Mouse (Mus musculus): Measurements from ENCODE around the gene Lmbr1l. TPM values are rescaled to one million over a fixed set of nuclear protein-coding genes. Genes with fewer than 3 reads are reported as not detected.

The Lmbr1l gene
- polyA plus RNA-seq, 1 experiment from 2014 or later = 6.2 TPM

DNA sequence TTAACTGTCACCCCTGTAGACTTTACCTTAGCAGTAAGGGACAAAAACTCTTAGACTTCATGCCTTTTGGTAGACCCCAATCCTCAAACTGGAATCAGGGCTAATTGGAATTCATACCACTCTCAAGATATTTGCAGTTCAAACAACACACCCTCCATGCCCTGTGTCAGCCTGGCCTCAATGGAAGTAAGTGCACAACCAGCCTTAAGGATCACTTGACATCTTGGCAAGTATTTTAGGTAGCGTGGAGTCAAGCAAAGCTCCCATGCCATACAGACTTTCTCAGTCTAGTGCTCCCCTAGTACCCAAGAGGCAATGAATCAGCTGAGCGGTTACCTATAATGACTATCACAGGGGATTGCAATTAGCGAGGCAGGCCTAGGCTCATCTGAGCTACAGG lies 13.0 kb upstream of the Lmbr1l start:
- Histone ChIP-seq H3K36me3 (ENCODE audit: control insufficient read depth, insufficient read depth, low read length) (peaks cover 4% of the 10 kb centered on the region; the same call in 1 of the 2 replicates), H3K27ac (replicated peaks; ENCODE audit: low read depth, low read length) (no peak overlapping the region), H3K9me3 (ENCODE audit: control insufficient read depth, low read length) (no peaks in the 10 kb centered on the region), H3K4me1 (ENCODE audit: control insufficient read depth, insufficient read depth, low read length) (peaks cover 11% of the 10 kb centered on the region), H3K27me3 (ENCODE audit: control insufficient read depth, insufficient read depth, low read length) (no peaks in the 10 kb centered on the region), H3K4me3 (ENCODE audit: low read depth, low read length) (no peak overlapping the region), H3K9ac (ENCODE audit: low read length) (no peak overlapping the region), H3K4me2 (ENCODE audit: low read depth, severe bottlenecking) (no peak overlapping the region)
- 90% methylated on average over 3 of the region's 3 CpGs for WGBS
- no peak for DNase-seq (ENCODE audit: low spot score)
- ATAC-seq (ENCODE audit: insufficient number of reproducible peaks, low FRiP score, low TSS enrichment, low read depth) = no peak

DNA sequence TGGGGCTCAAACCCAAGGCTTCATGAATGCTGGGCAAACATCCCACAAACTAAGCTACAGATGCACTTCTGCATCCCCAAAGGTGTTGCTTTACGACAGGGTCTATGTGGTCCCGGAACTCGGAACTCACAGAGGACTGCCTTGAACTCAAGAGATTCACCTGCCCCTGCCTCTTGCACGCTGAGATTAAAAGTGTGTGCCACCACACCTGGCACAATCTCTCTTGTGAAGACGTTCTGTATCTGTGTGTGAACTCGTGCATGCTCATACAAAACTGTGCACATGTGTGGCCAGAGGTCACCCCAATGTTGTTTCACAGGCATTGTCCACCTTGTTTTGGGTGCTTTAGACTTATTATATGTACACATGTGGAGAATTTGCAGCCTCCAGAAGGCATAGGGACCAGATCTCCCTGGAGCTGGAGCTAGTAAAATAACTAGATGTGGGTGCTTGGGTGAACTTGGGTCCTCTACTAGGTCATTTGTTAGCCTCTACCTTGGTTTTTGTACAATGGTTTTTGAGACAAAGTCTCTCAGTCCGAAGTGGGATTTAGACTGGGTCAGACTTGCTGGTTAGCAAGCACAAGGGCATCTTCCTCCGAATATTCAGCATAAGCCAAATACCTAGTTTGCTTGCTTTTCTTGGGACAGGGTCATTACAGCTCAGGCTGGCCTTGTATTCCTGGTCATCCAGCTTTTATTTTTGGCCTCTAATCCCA lies 12.1 kb upstream of the Lmbr1l start:
- Histone ChIP-seq H3K27ac (replicated peaks; ENCODE audit: low read depth, low read length) (no peak overlapping the region), H3K9ac (ENCODE audit: low read length) (no peak overlapping the region), H3K4me3 (ENCODE audit: low read depth, low read length) (no peak overlapping the region), H3K4me2 (ENCODE audit: low read depth, severe bottlenecking) (no peak overlapping the region), H3K9me3 (ENCODE audit: control insufficient read depth, low read length) (no peaks in the 10 kb centered on the region), H3K27me3 (ENCODE audit: control insufficient read depth, insufficient read depth, low read length) (no peaks in the 10 kb centered on the region), H3K4me1 (ENCODE audit: control insufficient read depth, insufficient read depth, low read length) (peaks cover 6% of the 10 kb centered on the region; the same call in 1 of the 2 replicates), H3K36me3 (ENCODE audit: control insufficient read depth, insufficient read depth, low read length) (peaks cover 4% of the 10 kb centered on the region; the same call in 1 of the 2 replicates)
- ATAC-seq (ENCODE audit: insufficient number of reproducible peaks, low FRiP score, low TSS enrichment, low read depth) (no peak), DNase-seq (ENCODE audit: low spot score) (no peak)
- 51% methylated on average over 8 of the region's 8 CpGs for WGBS

DNA sequence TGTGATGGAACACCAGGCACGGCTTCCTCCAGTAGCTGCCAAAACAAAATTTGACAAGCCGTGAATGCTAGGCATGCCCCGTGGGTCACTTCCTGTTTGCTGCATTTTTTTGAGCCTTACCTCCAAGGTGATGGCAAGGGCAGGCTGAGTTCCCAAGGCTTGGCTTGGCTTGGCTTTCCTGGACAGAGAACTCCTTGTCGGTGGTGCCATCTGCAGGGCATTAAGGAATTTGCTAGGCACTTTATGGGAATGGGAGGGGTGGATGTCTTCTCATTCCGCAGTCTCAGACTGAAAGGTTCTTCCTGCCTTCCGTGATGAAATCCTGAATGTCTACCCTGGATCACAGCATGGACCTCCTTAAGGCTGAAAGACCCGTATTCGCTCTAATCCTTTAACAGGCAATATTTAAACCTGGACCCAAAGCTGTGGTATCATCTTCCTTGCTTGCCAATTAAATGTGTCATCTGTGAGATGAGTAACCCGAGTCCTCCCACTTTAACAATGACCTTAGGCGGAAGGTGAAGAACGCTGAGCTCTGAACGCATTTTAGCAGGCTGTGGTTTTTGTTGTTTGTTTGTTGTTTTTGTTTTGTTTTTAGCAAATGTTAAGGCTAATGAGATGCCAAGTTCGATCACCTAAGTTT lies 10.7 kb upstream of the Lmbr1l start:
- peaks cover 5% of the 10 kb centered on the region; the same call in 1 of the 2 replicates for H3K4me1 ChIP-seq (ENCODE audit: control insufficient read depth, insufficient read depth, low read length)
- H3K4me3 ChIP-seq (ENCODE audit: low read depth, low read length) = no peak overlapping the region
- no peak overlapping the region for H3K27ac ChIP-seq (replicated peaks; ENCODE audit: low read depth, low read length)
- ATAC-seq (ENCODE audit: insufficient number of reproducible peaks, low FRiP score, low TSS enrichment, low read depth) (0 out of 2 replicates have a peak, but pooled peaks have one; percentile 11), DNase-seq (ENCODE audit: low spot score) (peak; percentile 80)
- H3K9ac ChIP-seq (ENCODE audit: low read length) = no peak overlapping the region
- H3K9me3 ChIP-seq (ENCODE audit: control insufficient read depth, low read length) = no peaks in the 10 kb centered on the region
- peaks cover 4% of the 10 kb centered on the region; the same call in 1 of the 2 replicates for H3K36me3 ChIP-seq (ENCODE audit: control insufficient read depth, insufficient read depth, low read length)
- H3K4me2 ChIP-seq (ENCODE audit: low read depth, severe bottlenecking) = no peak overlapping the region
- no peaks in the 10 kb centered on the region for H3K27me3 ChIP-seq (ENCODE audit: control insufficient read depth, insufficient read depth, low read length)
- WGBS = 17% methylated on average over 13 of the region's 13 CpGs

DNA sequence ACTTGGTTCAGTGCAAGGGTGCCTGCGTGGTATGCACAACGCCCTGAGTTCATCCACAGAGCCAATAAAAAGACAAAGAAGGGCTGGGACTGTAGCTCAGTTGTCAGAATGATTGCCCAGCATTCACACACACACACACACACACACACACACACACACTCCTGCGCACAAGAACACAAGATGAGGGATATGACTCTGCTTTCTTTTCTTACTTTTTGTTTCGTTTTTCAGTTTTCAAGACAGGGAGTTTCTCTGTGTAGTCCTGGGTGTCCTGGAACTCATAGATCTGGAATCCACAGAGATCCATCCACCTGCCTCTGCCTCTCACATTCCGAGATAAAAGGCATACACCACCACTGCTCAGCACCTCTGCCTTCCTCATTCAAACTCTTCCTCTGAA lies 9.5 kb upstream of the Lmbr1l start:
- no peak for ATAC-seq (ENCODE audit: insufficient number of reproducible peaks, low FRiP score, low TSS enrichment, low read depth)
- H3K9ac ChIP-seq (ENCODE audit: low read length) = no peak overlapping the region
- H3K27ac ChIP-seq (replicated peaks; ENCODE audit: low read depth, low read length) = no peak overlapping the region
- WGBS = 78% methylated on average over 5 of the region's 5 CpGs
- DNase-seq (ENCODE audit: low spot score) = no peak
- no peaks in the 10 kb centered on the region for H3K9me3 ChIP-seq (ENCODE audit: control insufficient read depth, low read length)
- peaks cover 2% of the 10 kb centered on the region; the same call in 1 of the 2 replicates for H3K4me1 ChIP-seq (ENCODE audit: control insufficient read depth, insufficient read depth, low read length)
- H3K36me3 ChIP-seq (ENCODE audit: control insufficient read depth, insufficient read depth, low read length) = peaks cover 4% of the 10 kb centered on the region; the same call in 1 of the 2 replicates
- no peak overlapping the region for H3K4me2 ChIP-seq (ENCODE audit: low read depth, severe bottlenecking)
- H3K4me3 ChIP-seq (ENCODE audit: low read depth, low read length) = no peak overlapping the region
- no peaks in the 10 kb centered on the region for H3K27me3 ChIP-seq (ENCODE audit: control insufficient read depth, insufficient read depth, low read length)

DNA sequence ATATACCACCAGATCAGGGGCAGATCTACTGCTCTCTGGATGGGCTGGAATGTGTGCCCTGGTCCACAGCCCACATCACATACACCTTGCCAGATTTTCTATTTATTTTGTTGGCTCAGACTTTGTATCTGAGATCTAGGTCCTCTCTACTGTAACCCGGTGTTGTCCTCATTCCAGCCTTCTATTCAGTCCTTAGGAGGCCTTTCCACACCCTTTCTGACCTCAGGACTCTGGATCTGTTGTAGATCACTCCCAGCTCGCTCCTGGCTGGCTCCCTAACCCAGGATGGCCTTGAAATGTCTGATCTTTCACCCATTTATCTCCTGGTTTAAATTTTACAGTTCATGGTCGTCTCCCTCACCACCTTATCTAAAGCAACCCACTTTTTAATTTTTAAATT lies 6.7 kb upstream of the Lmbr1l start:
- no peak overlapping the region for H3K9ac ChIP-seq (ENCODE audit: low read length)
- 74% methylated on average over 3 of the region's 3 CpGs for WGBS
- H3K4me3 ChIP-seq (ENCODE audit: low read depth, low read length) = no peak overlapping the region
- no peak overlapping the region for H3K27ac ChIP-seq (replicated peaks; ENCODE audit: low read depth, low read length)
- ATAC-seq (ENCODE audit: insufficient number of reproducible peaks, low FRiP score, low TSS enrichment, low read depth) = no peak
- peaks cover 2% of the 10 kb centered on the region; the same call in 1 of the 2 replicates for H3K4me1 ChIP-seq (ENCODE audit: control insufficient read depth, insufficient read depth, low read length)
- H3K9me3 ChIP-seq (ENCODE audit: control insufficient read depth, low read length) = no peaks in the 10 kb centered on the region
- H3K27me3 ChIP-seq (ENCODE audit: control insufficient read depth, insufficient read depth, low read length) = no peaks in the 10 kb centered on the region
- H3K4me2 ChIP-seq (ENCODE audit: low read depth, severe bottlenecking) = no peak overlapping the region
- H3K36me3 ChIP-seq (ENCODE audit: control insufficient read depth, insufficient read depth, low read length) = no peaks in the 10 kb centered on the region
- no peak for DNase-seq (ENCODE audit: low spot score)

DNA sequence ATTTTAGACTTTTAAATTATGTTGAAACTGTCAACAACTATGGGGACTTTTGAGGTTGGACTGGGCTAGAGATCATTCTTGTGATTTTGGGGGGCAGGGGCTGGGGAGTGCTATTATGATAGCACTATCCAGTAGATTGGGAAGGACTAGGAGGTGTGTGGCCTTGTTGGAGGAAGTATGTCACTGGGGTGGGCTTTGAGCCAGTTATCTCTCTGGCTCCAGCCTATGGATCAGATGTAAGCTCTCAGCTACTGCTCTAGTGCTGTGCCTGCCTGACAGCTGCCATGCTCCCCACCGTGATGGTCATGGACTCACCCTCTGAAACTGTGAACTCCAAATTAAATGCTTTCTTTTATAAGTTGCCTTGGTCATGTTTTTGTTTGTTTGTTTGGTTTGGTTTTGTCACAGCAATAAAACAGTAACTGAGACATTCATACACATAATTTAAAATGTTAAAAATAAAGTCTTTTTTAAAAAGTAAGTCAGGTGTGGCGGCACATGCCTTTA lies 5.1 kb upstream of the Lmbr1l start:
- H3K4me3 ChIP-seq (ENCODE audit: low read depth, low read length) = no peak overlapping the region
- H3K36me3 ChIP-seq (ENCODE audit: control insufficient read depth, insufficient read depth, low read length) = no peaks in the 10 kb centered on the region
- H3K4me1 ChIP-seq (ENCODE audit: control insufficient read depth, insufficient read depth, low read length) = no peaks in the 10 kb centered on the region
- 87% methylated on average over 2 of the region's 2 CpGs for WGBS
- DNase-seq (ENCODE audit: low spot score) (no peak), ATAC-seq (ENCODE audit: insufficient number of reproducible peaks, low FRiP score, low TSS enrichment, low read depth) (no peak)
- no peaks in the 10 kb centered on the region for H3K27me3 ChIP-seq (ENCODE audit: control insufficient read depth, insufficient read depth, low read length)
- no peak overlapping the region for H3K27ac ChIP-seq (replicated peaks; ENCODE audit: low read depth, low read length)
- H3K9me3 ChIP-seq (ENCODE audit: control insufficient read depth, low read length) = no peaks in the 10 kb centered on the region
- no peak overlapping the region for H3K9ac ChIP-seq (ENCODE audit: low read length)
- H3K4me2 ChIP-seq (ENCODE audit: low read depth, severe bottlenecking) = no peak overlapping the region

DNA sequence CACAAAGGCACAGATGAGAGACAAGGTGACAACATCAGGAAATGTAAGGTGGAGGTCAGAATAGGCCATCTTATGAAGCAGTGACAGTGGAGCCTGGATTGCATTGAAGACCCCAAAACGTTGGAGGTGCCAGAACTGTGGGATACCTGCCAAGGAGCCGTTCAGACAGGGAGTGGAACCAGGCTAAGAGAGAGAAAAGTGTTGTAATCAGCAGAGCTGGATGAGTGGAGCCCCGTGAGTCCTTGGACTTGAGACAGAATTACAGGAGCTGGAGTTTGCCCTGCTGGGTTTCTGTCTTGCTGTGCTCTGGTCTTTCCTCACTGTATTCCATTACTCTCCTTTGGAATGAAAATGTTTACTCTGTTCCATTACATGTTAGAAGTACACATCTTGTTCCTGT lies 4.5 kb upstream of the Lmbr1l start:
- ATAC-seq (ENCODE audit: insufficient number of reproducible peaks, low FRiP score, low TSS enrichment, low read depth) (no peak), DNase-seq (ENCODE audit: low spot score) (no peak)
- no peak overlapping the region for H3K9ac ChIP-seq (ENCODE audit: low read length)
- H3K27ac ChIP-seq (replicated peaks; ENCODE audit: low read depth, low read length) = no peak overlapping the region
- 59% methylated on average over 3 of the region's 3 CpGs for WGBS
- no peaks in the 10 kb centered on the region for H3K36me3 ChIP-seq (ENCODE audit: control insufficient read depth, insufficient read depth, low read length)
- H3K4me2 ChIP-seq (ENCODE audit: low read depth, severe bottlenecking) = no peak overlapping the region
- H3K4me3 ChIP-seq (ENCODE audit: low read depth, low read length) = no peak overlapping the region
- no peaks in the 10 kb centered on the region for H3K9me3 ChIP-seq (ENCODE audit: control insufficient read depth, low read length)
- no peaks in the 10 kb centered on the region for H3K27me3 ChIP-seq (ENCODE audit: control insufficient read depth, insufficient read depth, low read length)
- no peaks in the 10 kb centered on the region for H3K4me1 ChIP-seq (ENCODE audit: control insufficient read depth, insufficient read depth, low read length)

DNA sequence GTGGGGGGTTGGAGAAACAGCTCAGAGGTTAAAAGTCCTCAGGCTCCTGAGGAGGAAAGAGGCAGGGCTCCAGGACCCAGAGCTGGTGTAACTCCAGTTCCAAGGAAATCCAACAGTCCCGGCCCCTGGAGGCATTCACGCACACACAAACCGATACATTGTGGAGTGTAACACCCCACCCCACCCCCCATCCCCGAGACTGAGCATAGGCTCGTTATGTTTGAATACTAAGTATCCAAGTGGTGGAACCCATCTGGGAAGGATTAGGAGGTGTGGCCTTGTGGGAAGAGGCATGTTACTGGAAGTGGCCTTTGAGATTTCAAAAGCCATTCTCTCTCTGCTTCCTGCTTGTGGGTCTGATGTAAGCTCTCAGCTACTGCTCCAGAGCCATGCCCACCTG lies 3.5 kb upstream of the Lmbr1l start:
- 82% methylated on average over 5 of the region's 5 CpGs for WGBS
- H3K27ac ChIP-seq (replicated peaks; ENCODE audit: low read depth, low read length) = no peak overlapping the region
- no peaks in the 10 kb centered on the region for H3K9me3 ChIP-seq (ENCODE audit: control insufficient read depth, low read length)
- no peaks in the 10 kb centered on the region for H3K36me3 ChIP-seq (ENCODE audit: control insufficient read depth, insufficient read depth, low read length)
- H3K9ac ChIP-seq (ENCODE audit: low read length) = no peak overlapping the region
- DNase-seq (ENCODE audit: low spot score) (no peak), ATAC-seq (ENCODE audit: insufficient number of reproducible peaks, low FRiP score, low TSS enrichment, low read depth) (no peak)
- H3K27me3 ChIP-seq (ENCODE audit: control insufficient read depth, insufficient read depth, low read length) = no peaks in the 10 kb centered on the region
- no peak overlapping the region for H3K4me2 ChIP-seq (ENCODE audit: low read depth, severe bottlenecking)
- peaks cover 4% of the 10 kb centered on the region for H3K4me1 ChIP-seq (ENCODE audit: control insufficient read depth, insufficient read depth, low read length)
- no peak overlapping the region for H3K4me3 ChIP-seq (ENCODE audit: low read depth, low read length)
